Mouse (Mus musculus): ENCODE measurements at regions not wholly inside any gene's neighbourhood (a gene's known extent, or its start where the extent isn't known, plus 50 kb on each side); places are given as distances from the start of the nearest gene placed in this dataset.

DNA sequence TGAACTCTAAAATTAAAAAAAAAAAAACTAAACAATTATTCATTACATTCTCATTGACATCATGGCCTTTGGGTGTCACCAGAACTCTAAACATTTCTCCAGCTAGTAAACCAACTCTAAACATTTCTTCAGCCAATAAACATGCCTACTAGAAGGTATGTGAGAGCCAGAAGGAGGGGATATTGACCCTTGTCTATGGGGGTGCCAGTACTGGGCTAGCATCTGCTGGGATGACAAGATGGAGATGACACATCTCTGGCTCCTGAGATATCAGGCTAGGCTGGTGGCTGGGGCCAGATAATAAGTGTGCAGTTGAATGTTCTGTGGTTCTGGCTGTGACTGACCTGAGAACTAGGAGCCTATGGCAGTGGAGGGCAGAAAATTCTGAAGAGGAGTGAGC is 144.6 kb downstream of the Tmem38b start:
- no peaks in the 10 kb centered on the region for H3K9me3 ChIP-seq (ENCODE audit: control insufficient read depth)
- no peaks in the 10 kb centered on the region for H3K4me1 ChIP-seq (replicated peaks; ENCODE audit: control insufficient read depth, insufficient read depth, low read length)
- H3K36me3 ChIP-seq (ENCODE audit: control insufficient read depth, insufficient read depth): no peaks in the 10 kb centered on the region
- TF ChIP-seq CTCF (IDR thresholded peaks at IDR 0.05; ENCODE audit: low read depth): no peak
- H3K27me3 ChIP-seq (replicated peaks; ENCODE audit: control insufficient read depth, insufficient read depth, low read length): no peaks in the 10 kb centered on the region
- no peak overlapping the region for H3K9ac ChIP-seq (ENCODE audit: low read depth, low read length)
- H3K27ac ChIP-seq (ENCODE audit: low read depth, low read length): no peak overlapping the region
- no peak overlapping the region for H3K4me2 ChIP-seq (replicated peaks; ENCODE audit: low read depth)
- no peak overlapping the region for H3K4me3 ChIP-seq (ENCODE audit: low read depth, low read length)
- ATAC-seq: no peak

DNA sequence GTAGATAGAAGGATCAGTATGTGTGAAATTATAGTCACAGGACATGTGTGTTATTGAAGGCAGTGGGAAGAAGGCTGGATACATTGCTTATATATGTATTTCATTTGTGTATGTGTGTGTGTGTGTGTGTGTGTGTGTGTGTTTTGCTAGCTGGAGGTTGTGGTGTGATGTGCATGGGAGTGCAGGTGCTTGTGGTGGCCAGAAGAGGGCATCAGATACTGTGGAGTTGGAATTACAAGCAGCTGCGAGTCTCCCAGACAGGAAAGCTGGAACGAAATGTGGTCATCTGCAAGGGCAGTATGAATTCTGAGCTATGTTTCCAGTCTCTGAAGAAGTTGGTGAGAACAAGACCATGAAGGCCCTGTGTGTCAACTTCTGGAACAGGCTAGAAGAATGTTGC is 145.1 kb downstream of the Tmem38b start:
- H3K9ac ChIP-seq (ENCODE audit: low read depth, low read length): no peak overlapping the region
- no peaks in the 10 kb centered on the region for H3K27me3 ChIP-seq (replicated peaks; ENCODE audit: control insufficient read depth, insufficient read depth, low read length)
- no peak for ATAC-seq
- H3K4me2 ChIP-seq (replicated peaks; ENCODE audit: low read depth): no peak overlapping the region
- no peak overlapping the region for H3K27ac ChIP-seq (ENCODE audit: low read depth, low read length)
- H3K36me3 ChIP-seq (ENCODE audit: control insufficient read depth, insufficient read depth): no peaks in the 10 kb centered on the region
- TF ChIP-seq CTCF (IDR thresholded peaks at IDR 0.05; ENCODE audit: low read depth): peak; percentile 20; the same call in 1 of the 2 replicates
- no peak overlapping the region for H3K4me3 ChIP-seq (ENCODE audit: low read depth, low read length)
- no peaks in the 10 kb centered on the region for H3K4me1 ChIP-seq (replicated peaks; ENCODE audit: control insufficient read depth, insufficient read depth, low read length)
- H3K9me3 ChIP-seq (ENCODE audit: control insufficient read depth): no peaks in the 10 kb centered on the region
- 97% methylated on average over 2 of the region's 2 CpGs for WGBS

- Histone ChIP-seq H3K4me3 (ENCODE audit: low read depth, low read length) (no peak overlapping the region), H3K27ac (ENCODE audit: low read depth, low read length) (no peak overlapping the region), H3K36me3 (ENCODE audit: control insufficient read depth, insufficient read depth) (no peaks in the 10 kb centered on the region), H3K9me3 (ENCODE audit: control insufficient read depth) (no peaks in the 10 kb centered on the region), H3K9ac (ENCODE audit: low read depth, low read length) (no peak overlapping the region), H3K27me3 (replicated peaks; ENCODE audit: control insufficient read depth, insufficient read depth, low read length) (no peaks in the 10 kb centered on the region), H3K4me2 (replicated peaks; ENCODE audit: low read depth) (no peak overlapping the region), H3K4me1 (replicated peaks; ENCODE audit: control insufficient read depth, insufficient read depth, low read length) (no peaks in the 10 kb centered on the region)
- ATAC-seq: no peak
- no peak for TF ChIP-seq CTCF (IDR thresholded peaks at IDR 0.05; ENCODE audit: low read depth)
- WGBS: 55% methylated on average over 12 of the region's 12 CpGs
Measured at GRCm38 (mm10) chr4:53976036-53976638, 150.3 kb downstream of the Tmem38b start.

DNA sequence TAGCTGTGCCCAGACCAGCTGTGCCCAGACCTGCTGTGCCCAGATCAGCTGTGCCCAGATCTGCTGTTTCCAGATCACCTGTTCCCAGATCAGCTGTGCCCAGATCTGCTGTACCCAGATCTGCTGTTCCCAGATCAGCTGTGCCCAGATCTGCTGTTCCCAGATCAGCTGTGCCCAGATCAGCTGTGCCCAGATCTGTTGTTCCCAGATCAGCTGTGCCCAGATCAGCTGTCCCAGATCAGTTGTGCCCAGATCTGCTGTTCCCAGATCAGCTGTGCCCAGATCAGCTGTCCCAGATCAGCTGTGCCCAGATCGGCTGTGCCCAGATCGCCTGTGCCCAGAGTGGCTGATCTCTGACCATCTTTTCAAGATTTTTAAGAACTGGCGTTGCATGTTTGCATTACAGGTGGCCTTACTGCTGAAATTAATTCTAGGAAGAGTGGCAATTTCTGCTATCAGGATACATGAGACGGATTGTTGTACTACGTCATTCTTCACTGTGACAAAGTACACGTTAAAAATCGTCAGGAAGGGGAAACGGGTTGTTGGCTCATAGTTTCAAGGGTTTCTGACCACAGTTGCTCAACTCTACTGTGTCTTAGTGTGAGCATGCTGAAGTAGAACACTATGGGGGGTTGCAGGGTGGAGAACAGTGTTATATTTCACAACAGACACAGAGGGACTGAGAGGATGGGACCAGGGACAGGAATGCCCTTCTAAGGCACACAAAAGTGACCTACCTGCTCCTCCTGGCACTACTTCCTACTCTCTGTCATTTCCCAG is 160.9 kb downstream of the Tmem38b start:
- WGBS: 73% methylated on average over 8 of the region's 8 CpGs
- no peak overlapping the region for H3K4me2 ChIP-seq (replicated peaks; ENCODE audit: low read depth)
- H3K9ac ChIP-seq (ENCODE audit: low read depth, low read length): no peak overlapping the region
- no peaks in the 10 kb centered on the region for H3K27me3 ChIP-seq (replicated peaks; ENCODE audit: control insufficient read depth, insufficient read depth, low read length)
- no peaks in the 10 kb centered on the region for H3K4me1 ChIP-seq (replicated peaks; ENCODE audit: control insufficient read depth, insufficient read depth, low read length)
- no peaks in the 10 kb centered on the region for H3K9me3 ChIP-seq (ENCODE audit: control insufficient read depth)
- no peak overlapping the region for H3K4me3 ChIP-seq (ENCODE audit: low read depth, low read length)
- ATAC-seq: no peak
- no peak overlapping the region for H3K27ac ChIP-seq (ENCODE audit: low read depth, low read length)
- TF ChIP-seq CTCF (IDR thresholded peaks at IDR 0.05; ENCODE audit: low read depth): no peak
- H3K36me3 ChIP-seq (ENCODE audit: control insufficient read depth, insufficient read depth): no peaks in the 10 kb centered on the region

DNA sequence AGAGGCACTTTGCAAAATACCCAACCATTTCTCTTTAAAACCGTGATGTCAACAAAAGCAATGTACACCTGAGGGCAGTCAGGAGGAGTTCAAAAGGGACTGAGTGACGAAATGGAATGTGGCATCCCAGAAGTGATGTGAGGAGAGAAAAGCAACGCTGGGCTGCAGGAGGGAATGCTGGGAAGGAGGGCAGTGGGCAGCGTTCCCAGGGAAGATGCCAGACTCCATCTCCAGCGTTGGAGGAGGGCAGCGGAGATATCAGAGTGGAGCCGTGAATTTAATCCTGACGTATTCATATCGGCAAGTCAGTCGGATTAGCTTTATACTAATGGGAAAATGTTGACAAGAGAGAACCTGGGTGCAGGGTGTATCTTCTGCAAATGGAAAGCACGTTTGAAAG is 161.7 kb downstream of the Tmem38b start:
- no peak overlapping the region for H3K4me2 ChIP-seq (replicated peaks; ENCODE audit: low read depth)
- no peaks in the 10 kb centered on the region for H3K27me3 ChIP-seq (replicated peaks; ENCODE audit: control insufficient read depth, insufficient read depth, low read length)
- H3K9ac ChIP-seq (ENCODE audit: low read depth, low read length): no peak overlapping the region
- H3K4me3 ChIP-seq (ENCODE audit: low read depth, low read length): no peak overlapping the region
- no peaks in the 10 kb centered on the region for H3K36me3 ChIP-seq (ENCODE audit: control insufficient read depth, insufficient read depth)
- WGBS: 80% methylated on average over 11 of the region's 11 CpGs
- no peak for ATAC-seq
- no peaks in the 10 kb centered on the region for H3K9me3 ChIP-seq (ENCODE audit: control insufficient read depth)
- no peaks in the 10 kb centered on the region for H3K4me1 ChIP-seq (replicated peaks; ENCODE audit: control insufficient read depth, insufficient read depth, low read length)
- no peak for TF ChIP-seq CTCF (IDR thresholded peaks at IDR 0.05; ENCODE audit: low read depth)
- no peak overlapping the region for H3K27ac ChIP-seq (ENCODE audit: low read depth, low read length)

DNA sequence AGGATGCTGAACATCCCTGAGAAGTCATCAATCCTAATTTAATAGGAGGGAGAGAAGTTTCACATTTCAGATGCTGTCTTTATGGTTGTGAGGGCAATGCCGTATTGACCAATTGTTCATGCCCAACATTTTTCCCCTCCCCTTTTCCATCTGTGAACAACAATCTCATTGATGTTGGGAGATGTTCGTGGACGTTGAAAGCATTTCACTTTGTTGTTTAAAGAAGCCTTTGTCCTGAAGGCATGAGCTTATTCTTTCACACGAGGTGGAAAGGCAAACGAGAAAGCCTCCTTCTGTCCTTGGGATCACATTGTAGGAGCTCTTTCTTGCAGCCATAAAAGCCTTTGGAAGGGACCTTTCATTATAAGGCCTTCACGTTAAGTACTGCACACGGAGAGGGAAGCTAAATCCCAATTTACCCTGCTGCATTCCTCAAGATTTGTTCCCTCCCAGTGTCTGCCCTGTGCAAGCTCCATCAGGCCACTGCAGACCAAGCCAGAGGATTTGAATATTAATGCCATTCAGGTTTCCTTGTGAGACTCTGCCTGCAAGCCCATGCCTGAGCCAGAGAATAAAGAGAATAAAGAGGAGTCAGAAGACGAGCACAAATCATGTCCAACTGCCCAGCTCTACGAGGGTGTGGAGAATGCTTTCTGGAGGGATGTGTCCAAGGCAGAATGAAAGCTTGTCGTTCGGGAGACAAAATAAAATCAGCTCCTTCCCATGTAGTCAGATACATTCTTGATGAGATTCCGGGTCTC is 195.4 kb downstream of the Tmem38b start:
- Histone ChIP-seq H3K27me3 (replicated peaks; ENCODE audit: control insufficient read depth, insufficient read depth, low read length) (no peaks in the 10 kb centered on the region), H3K9me3 (ENCODE audit: control insufficient read depth) (no peaks in the 10 kb centered on the region), H3K4me3 (ENCODE audit: low read depth, low read length) (no peak overlapping the region), H3K4me1 (replicated peaks; ENCODE audit: control insufficient read depth, insufficient read depth, low read length) (no peaks in the 10 kb centered on the region), H3K4me2 (replicated peaks; ENCODE audit: low read depth) (no peak overlapping the region), H3K36me3 (ENCODE audit: control insufficient read depth, insufficient read depth) (no peaks in the 10 kb centered on the region), H3K27ac (ENCODE audit: low read depth, low read length) (no peak overlapping the region), H3K9ac (ENCODE audit: low read depth, low read length) (no peak overlapping the region)
- no peak for ATAC-seq
- whole genome bisulfite sequencing: 53% methylated on average over 12 of the region's 12 CpGs
- TF ChIP-seq CTCF (IDR thresholded peaks at IDR 0.05; ENCODE audit: low read depth): no peak
